Mouse (Mus musculus) gastrocnemius, postnatal 4 days (tissue): ENCODE results near the gene Hivep2. TPM values are rescaled to one million over a fixed set of nuclear protein-coding genes. Genes with fewer than 3 reads are reported as not detected.

Experiments
- DNase-seq, 2 experiments: peaks; one replicate each; pipeline ENCODE4 v3.0.0; 2021 to 2022; ENCODE audit warnings: low spot score in 2 of 2, mixed read lengths in 2 of 2
- long read RNA-seq, 2 experiments: library from polyadenylated mRNA; stranded (forward); transcript quantifications; one replicate each; pipeline ENCODE4 v2.0.0; 2021
- total RNA-seq, 2 experiments: library from RNA; stranded (reverse); gene quantifications; 2 replicates each; pipeline ENCODE4 v1.2.3; 2021

Hivep2 gene
- 10 to 100 TPM; 58.4 to 64.3 TPM for total RNA-seq
- long read RNA-seq, experiment 1, partial matches to known transcripts, result 2 of 5 reads
- long read RNA-seq, experiment 1, other reads (novel, unspliced or antisense), result 3 of 5 reads
- long read RNA-seq, experiment 2, partial matches to known transcripts, result 6 of 11 reads
- long read RNA-seq, experiment 2, other reads (novel, unspliced or antisense), result 5 of 11 reads

DNA sequence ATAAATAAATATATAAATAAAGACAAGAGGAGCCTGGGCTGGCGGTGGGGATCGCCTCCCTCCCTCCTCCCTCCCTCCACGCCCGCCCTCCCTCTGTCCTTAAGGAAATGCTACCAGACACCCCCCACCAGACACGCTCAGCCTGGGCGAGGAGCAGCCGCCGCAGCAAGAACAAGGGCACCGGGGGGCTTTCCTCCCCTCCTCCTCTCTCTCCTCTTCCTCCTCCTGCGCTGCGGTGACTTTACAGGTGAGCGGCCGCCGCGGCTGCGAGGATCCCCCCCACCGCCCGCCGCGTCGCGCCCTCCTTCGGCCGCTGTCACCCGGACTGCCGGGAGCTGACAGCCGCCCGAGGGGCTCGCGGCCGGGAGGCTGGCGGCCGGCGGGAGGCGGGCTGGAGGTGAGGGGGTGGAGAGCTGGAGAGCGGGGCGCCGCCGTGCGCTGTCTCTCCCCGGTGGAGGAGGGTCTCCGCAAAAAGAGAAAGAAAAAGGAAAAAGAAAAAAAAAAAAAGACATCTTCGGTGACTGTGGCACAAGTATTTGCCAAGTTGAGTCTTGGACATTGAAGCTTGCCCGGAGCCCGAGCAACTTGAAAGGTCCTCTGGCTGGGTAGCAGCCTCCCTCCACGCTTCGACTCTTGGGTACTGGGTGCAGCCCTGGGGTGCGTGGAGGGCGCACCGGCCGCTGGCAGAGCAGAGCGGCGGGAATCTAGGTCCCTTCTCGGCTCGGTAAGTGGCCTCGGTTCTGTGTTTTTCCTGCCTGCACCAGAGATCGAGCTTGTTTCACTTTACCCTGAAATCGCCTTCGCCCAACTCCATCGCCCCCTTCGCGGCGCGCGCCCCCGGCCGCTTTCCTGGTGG, at the start of gene Hivep2:
TSS of gene Hivep2 (plus strand) at position 102 of the 856 bp plus-strand sequence.
- DNase-seq, result peak; percentile 67 to 68

DNA sequence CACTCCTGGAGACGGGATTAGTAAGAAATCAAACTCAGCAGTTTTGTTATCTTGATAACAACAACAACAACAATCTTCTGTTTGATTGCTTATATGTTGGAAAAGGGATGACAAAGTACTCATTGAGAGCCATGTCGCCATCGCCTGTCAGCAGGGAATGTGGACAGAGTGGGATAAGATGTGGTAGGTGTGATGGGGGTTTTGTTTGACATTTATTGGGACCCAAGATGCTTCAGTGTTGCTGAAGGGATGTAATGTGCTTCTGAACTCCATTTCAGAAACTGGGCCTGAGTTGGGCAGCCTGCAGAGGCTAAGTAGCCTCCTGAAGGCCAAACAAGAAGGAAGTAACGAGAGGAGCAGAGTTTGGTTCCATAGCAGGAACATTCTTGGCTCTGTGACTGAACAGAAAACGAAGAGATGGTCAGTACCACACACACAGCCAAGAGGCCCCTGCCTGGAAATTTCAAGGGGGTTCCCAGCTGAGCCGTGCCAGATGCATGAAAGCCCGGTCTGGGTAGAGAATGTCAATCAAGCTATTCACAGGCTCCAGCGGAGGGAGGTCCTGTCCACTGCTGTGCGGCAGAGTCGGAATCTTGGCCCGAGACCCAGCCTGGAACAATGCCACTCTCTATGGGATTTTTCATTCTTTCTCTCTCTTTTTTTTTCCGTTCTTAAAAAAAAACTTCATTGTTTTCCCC, 49.1 kb upstream of the Hivep2 start:
- DNase-seq, result peak; percentile 53 to 75

DNA sequence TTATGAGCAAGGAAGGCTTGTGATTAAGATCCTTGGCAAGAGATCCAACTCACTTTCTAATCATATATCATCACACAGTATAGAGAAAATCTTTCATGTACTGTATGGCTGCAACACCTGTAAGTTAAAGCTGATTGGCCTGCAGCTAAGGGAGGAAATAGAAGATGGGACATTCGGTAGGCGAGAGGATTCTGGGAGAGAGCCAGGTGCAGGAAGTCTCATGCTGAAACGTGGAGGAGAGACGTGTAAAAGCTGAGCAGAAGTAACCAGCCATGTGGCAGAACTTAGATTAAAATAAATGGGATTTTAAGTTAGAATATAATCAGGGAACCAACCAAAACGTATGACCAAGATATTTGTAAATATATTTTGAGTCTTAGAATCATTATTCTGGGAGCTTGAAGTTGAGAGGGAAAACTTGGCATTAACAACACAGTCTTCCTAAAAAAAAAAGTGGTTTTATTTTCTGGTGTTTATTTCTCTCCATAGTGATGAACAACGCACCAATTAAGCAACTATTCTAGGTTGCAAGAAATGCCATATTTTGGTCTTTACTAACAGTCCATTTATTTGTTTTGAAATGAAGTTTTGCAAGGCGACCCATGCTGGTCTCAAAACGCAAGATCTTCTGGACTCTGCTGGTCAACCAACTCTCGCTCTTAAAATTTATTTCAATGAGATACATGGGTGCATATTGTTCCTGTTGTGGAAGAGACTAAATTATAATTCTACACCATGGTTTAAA, 44.1 kb upstream of the Hivep2 start:
- DNase-seq, result no peak

- no peak for DNase-seq
Observed at GRCm38 (mm10) chr10:13929306-13929705, 36.6 kb upstream of the Hivep2 start.

GRCm38 (mm10) chr10:13932147-13932546, 33.7 kb upstream of the Hivep2 start:
- DNase-seq, result no peak

DNA sequence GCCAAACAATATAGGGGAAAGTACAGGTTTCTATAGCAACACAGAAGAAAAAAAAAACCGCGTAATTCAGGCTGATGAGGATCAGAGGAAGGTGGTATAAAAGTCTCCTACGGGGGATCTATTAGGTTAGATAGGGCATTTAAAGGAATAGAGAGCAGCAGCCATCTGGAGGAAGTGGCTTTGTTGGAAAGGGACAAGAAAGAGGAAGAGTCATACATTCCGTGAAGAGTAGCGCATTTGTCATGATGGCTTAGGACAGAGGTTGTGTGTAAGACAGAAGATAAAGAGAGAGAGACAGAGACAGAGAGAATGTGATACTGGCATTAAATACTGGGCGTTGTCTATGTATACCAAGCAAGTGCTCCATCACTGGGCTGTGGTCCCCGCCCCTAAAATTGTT, 32.6 kb upstream of the Hivep2 start:
- DNase-seq, result no peak

- no peak for DNase-seq
Observed at GRCm38 (mm10) chr10:13935646-13936045, 30.2 kb upstream of the Hivep2 start.

DNA sequence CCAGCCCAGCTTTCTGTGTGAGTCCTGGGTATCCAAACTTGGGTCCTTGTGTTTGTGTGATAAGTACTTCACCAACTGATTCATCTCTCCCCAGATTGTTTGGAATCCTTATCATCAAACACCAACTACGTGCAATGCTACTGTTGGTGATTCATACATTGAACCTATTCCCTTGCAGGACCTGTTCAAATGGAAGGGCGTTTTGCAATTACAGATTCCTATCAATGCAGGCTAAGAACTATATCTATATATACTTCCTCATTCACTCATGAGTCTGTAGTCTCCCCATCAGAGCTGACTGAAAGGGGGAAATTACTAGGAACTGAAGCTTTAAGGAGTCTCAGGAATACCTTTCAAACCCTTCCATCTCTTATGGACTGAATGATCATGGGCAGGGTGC, 24.5 kb upstream of the Hivep2 start:
- DNase-seq, result no peak

DNA sequence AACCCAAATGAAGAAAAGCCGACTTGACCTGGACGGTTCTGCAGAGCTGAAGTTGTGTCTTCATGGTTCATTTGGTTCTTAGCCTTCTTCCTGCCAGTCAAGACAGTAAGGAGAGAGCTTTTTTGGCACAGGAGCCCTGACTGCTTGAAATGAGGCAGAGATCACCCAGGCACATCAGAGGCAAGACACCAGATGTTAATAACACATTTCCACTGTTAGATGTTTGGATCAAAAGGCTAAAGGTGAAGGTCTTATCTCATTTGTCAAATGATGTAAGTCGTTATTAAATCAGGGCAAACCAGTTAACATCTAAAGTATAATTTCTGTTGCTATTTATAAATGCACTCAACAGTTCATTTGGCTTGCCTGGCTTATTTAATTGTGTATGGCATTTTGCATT, 22.2 kb upstream of the Hivep2 start:
- no peak for DNase-seq

DNA sequence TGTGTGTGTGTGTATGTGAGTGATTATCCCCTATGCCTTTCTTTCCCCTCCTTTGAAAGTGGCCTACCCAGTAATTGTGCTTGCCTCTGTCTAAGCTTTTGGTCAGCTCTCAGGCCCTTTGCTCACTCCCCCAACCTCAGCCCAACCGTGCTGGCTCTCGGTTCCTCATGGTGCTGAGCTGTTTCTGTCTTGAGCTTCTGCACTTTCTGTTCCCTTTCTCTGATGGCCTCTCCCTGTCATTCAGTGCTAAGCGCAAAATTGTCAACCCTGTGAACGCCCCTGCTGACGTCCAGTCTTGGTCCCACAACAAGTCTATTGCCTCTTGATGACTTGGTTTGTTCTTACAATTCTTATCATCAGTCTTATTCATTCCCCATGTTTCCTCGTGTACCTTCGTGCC, 19.4 kb upstream of the Hivep2 start:
- DNase-seq, result no peak

DNA sequence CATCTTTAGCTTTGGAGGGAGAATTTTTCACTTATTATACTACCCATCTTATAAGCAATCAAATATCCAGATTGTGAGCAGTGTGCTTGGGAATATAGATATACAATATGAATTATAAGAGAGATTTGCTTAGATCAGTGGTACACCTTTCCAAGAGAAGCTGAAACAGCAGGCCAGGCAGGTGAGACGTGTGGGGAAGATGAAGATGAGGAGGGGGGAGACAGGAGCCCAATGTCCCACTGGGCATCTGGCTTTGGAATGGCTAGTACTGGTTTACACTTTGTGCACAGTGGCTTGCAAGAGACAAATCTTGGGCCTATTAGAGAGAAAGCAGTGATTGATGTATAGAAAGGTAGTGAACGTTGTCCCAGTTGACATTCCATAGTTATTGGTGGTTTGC, 2.9 kb upstream of the Hivep2 start:
- no peak for DNase-seq

- no peak for DNase-seq
Observed at GRCm38 (mm10) chr10:13963908-13964500, 1.9 kb upstream of the Hivep2 start.

DNA sequence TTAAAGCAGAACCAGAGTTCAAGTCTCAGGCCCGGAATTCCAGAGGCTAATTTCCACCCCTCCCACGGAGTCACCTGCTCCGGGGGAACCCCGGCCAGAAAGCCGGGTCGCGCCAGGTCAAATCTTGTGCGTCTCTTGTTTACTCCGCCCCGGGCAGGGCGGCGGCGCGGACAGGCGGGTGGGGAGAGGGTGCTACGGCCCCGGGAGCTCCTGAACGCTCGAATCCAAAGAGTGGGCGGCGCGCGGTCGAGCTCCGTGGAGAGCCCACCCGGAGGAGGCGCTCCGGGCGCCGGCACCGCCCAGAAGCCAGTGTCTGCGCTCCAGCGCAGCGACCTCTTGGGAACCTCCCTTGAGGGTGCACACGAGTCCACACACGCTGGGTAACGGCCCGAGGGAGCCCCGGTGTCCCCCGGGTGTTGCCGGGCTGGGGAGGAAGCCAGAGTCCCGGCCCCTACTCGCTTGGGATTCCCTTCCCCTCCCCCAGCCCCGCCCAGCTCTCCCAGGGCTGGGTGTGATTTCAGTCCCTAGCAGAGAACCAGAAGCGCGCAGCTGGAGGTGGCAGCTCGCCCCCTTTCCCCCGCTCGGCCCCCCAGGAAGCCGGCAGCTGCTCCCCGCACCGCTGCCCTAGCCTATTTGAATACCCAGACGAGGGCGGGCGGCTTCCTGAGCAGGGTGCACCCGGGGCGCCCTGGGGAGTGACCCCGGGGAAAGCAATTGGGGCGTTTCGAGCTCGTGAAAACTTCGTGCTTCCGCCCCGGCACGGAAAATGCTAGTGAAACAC, 1.2 kb upstream of the Hivep2 start:
- DNase-seq, result peak; percentile 87 to 92

GRCm38 (mm10) chr10:13965316-13965973, 430 bp upstream of the Hivep2 start:
- DNase-seq, result peak; percentile 86 to 91

DNA sequence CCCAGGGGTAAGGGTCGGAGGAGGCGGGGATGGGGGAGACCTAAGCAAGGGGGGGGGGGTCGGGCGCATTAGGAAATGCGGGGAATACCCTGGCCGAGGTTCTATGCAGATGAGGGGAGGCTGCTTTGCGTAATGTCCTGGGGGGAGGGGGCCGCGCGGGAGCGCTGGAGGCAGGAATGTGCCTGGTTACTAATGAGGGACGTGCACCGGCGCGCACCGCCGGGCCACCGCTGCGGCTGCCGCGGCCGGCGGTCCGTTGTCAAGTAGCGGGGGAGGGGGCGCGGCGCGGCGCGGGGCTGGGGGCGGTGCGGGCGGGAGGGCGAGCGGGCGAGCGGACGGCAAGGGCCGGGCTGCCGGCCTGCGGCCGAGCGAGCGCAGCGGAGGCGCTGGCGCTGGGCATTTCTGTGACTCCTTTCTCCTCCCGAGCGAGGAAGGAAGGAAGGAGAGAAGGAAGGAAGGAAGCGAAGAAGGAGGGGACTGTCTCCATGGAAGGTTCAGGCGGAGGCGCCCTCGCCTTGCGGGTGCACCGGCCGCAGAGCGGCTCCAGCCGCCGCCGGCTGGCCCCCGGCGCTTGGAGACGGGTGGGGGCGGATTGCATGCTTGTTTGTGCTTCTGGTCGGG, 1.1 kb downstream of the Hivep2 start:
- DNase-seq, result peak; percentile 53 to 74

GRCm38 (mm10) chr10:13967451-13968233, 1.8 kb downstream of the Hivep2 start:
- DNase-seq, result peak; percentile 64 to 86

- DNase-seq, result no peak
Observed at GRCm38 (mm10) chr10:13968234-13968555, 2.3 kb downstream of the Hivep2 start.

DNA sequence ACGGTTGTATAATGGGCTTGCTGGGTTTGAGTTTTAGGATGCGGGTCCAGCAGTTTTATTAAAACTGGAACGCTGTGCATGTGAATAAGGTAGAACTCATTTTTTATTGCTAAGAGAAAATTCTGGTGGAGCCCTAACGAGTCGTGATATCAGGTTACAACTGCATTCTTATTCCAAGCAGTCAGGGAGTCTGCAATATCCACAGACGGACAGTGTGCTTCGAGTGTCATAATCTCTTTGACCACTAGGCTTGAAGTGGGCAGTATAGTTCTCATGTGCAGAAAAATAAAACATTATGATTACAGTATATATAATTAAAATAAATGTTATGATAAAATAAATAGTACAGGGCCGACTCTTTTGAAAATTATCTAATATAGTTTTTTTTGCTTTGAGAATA, 3.1 kb downstream of the Hivep2 start:
- peak in 1 of 2 experiments; percentile 27 for DNase-seq

- no peak for DNase-seq
Observed at GRCm38 (mm10) chr10:13970321-13970720, 4.4 kb downstream of the Hivep2 start.
